13 mouse cellular contexts compared by ENCODE assay signal in the genomic region with DNA sequence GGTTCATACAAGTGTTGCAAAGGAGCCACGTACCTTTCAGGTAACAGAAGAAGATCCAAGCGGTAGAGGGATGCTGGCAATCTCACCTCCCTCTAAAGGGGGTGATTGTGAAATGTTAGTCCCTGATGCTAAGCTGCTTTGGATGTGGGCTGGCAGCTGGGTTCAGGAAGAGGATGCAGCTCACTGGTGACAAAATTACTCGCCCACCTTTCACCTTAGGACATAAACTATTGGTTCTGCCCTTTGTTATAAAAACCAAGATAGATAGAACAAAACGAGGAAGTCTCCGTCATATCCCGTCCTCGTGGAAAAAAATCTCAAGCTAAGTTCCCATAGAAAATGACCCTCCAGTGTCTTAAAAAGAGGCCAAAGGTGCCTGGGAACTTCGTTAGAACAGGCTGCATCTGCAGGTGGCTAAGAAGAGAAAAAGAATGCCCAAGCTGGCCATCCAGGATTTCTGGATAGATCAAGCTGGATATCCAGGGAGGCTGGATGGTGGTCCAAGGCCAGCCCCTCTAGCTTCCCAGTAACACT. TPM values are rescaled to one million over a fixed set of nuclear protein-coding genes. Genes with fewer than 3 reads are reported as not detected.
DNase-seq lines count a peak whose midpoint lies in the region; ATAC-seq lines count a peak whose summit lies in the region.
"Had no signal": no experiment of that assay in that cellular context is flagged by ENCODE, and none has a peak within 500 bp of the region (broad histone marks: within the 10 kb centered on the region; RNA-seq: fewer than 3 reads in every experiment).

A gene (minus strand): TSS at position 205 of the 534 bp plus-strand sequence.

- H3K27me3 ChIP-seq in hindbrain, embryonic 13.5 days, result no peaks in the 10 kb centered on the region
- H3K27me3 ChIP-seq: hindbrain, embryonic 12.5 days; limb, embryonic 13.5 days had no signal

- peak within 1 kb of the TSS; percentile 99 for H3K27ac ChIP-seq in brown adipose tissue, adult 24 weeks (replicated peaks; ENCODE audit: low read depth, low read length)
- H3K27ac ChIP-seq in hindbrain, embryonic 13.5 days, result no peak within 1 kb of the TSS
- H3K27ac ChIP-seq: hindbrain, embryonic 12.5 days; limb, embryonic 13.5 days had no signal

- peak within 1 kb of the TSS; percentile 61 for H3K4me3 ChIP-seq in brown adipose tissue, adult 24 weeks (ENCODE audit: insufficient read depth, low read depth, low read length)
- no peak within 1 kb of the TSS for H3K4me3 ChIP-seq in hindbrain, embryonic 13.5 days
- H3K4me3 ChIP-seq: hindbrain, embryonic 12.5 days; limb, embryonic 13.5 days had no signal

- H3K9ac ChIP-seq in hindbrain, embryonic 13.5 days, result no peak within 1 kb of the TSS
- H3K9ac ChIP-seq: hindbrain, embryonic 12.5 days; limb, embryonic 13.5 days had no signal

- no peaks in the 10 kb centered on the region for H3K36me3 ChIP-seq in hindbrain, embryonic 13.5 days
- H3K36me3 ChIP-seq: hindbrain, embryonic 12.5 days; limb, embryonic 13.5 days had no signal

- DNase-seq in kidney, adult 9 months, result peak; percentile 26
- no peak for DNase-seq in kidney, adult 11 months
- DNase-seq in adrenal gland, adult 2 months, result no peak
- DNase-seq in heart, postnatal 10 days, result no peak
- DNase-seq in embryo, embryonic 10.5 days (ENCODE audit: low spot score), result no peak
- DNase-seq: cerebellum, adult 11 months; thymus, postnatal 4 days had no signal

- peaks cover 2% of the 10 kb centered on the region; the same call in 1 of the 2 replicates for H3K4me1 ChIP-seq in brown adipose tissue, adult 24 weeks (ENCODE audit: control insufficient read depth, insufficient read depth, insufficient read length, low read length)
- no peaks in the 10 kb centered on the region for H3K4me1 ChIP-seq in hindbrain, embryonic 13.5 days (replicated peaks)
- H3K4me1 ChIP-seq: hindbrain, embryonic 12.5 days; limb, embryonic 13.5 days had no signal

- WGBS in hindbrain, embryonic 13.5 days, result 85% methylated on average over 8 of the region's 8 CpGs

- intact Hi-C loops in heart, postnatal 10 days (cut with DNase I), result loop anchor here (2.0 to 5.0 kb wide), 3 partner anchors 74 to 350 kb away; a partner anchor contains a TSS

- no peak for ATAC-seq in hindbrain, embryonic 13.5 days (ENCODE audit: low FRiP score)

- H3K9me3 ChIP-seq in hindbrain, embryonic 13.5 days, result no peaks in the 10 kb centered on the region
- H3K9me3 ChIP-seq: hindbrain, embryonic 12.5 days; limb, embryonic 13.5 days had no signal

- H3K4me2 ChIP-seq in hindbrain, embryonic 13.5 days, result no peak within 1 kb of the TSS
- H3K4me2 ChIP-seq: hindbrain, embryonic 12.5 days; limb, embryonic 13.5 days had no signal

RNA-seq across cellular contexts. Expression of the gene that starts here (rescaled TPM):
- 10 to 100 TPM; 13.3 to 33.0 TPM for total RNA-seq in adrenal gland, adult 2 months (2021)
- polyA plus RNA-seq in adrenal gland, adult 2 months (2012; rRNA removed), result 90.4 and 126 TPM in 2 replicates
- polyA plus RNA-seq in brown adipose tissue, adult 24 weeks (2012; ENCODE audit: insufficient read depth, insufficient read length, missing spikeins), result 12.3 and 23.2 TPM in 2 replicates
- 10 to 100 TPM; 59.3 to 60.3 TPM for total RNA-seq in heart, postnatal 10 days (2021)
- polyA plus RNA-seq in hindbrain, embryonic 13.5 days (2015; fragmentation: Nextera tagmentation; extraction: Ambion mirVana), result 0.05 and 0.10 TPM in 2 replicates
- total RNA-seq: left cerebral cortex, adult 18-20 months had no signal
- polyA plus RNA-seq: frontal cortex, adult 2 months had no signal

Comparison
In these comparisons a context has a peak if more than half of its experiments do, and no peak if none do; other contexts are left out.
1. RNA of the gene that starts here (polyA plus RNA-seq): 90.4 to 126 TPM in adrenal gland, adult 2 months and 12.3 to 23.2 TPM in brown adipose tissue, adult 24 weeks; 0.05 to 0.10 TPM in hindbrain, embryonic 13.5 days; every median in the first group is over 10 times any median in the second.